Mouse (Mus musculus): Measurements from ENCODE around the gene Ube2c.

The Ube2c gene

DNA sequence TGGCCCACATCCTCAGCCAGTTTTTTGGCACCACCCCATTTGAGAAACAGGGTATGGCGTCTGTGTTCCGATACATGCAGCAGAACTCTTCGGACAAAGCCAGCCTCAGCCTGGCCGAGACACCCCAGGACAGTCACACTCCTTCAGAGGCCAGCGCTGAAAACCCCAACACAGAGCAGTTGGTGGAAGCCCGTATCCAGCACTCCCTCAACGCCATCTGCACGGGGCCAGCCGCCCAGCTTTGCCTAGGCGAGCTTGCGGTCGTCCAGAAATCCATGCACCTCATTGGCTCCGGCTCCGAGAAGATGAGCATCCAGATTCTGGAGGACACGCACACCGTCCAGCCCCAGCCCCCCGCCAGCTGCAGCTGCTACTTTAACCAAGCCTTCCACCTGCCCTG, 55.8 kb downstream of the Ube2c start:
- no peak for DNase-seq

DNA sequence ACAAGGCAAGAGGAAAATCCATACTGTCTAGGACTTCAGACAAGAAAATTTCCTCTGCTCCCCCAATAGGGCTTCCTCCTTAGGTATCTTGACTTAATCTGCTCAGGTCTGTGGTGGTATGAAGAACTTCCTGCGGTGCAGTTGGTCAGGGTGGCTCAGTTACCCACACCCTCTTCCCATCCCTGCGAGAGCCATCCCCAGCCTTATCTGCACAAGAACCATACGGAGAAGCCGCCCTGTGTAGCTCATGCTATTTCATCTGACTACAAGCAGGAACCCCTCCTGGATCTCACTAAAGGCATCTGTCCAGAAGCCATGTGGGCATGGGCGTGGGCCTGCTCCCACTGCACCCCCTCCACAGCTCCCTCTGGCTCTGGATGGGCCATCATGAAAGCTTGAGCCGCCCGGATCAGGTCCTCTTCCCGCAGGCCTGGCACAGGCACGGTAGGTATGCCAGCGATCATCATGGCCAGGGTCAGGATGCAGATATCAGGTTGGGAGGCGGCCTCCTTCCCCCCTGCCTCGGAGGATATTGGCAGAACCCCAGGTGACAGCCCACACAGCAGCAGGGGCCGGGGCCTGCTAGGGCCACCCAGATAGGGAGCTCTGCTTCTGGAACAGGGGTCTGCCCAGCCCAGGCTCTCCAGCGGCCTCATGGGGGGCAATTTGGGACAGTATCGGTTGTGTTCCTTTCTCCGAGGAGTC, 57.6 kb downstream of the Ube2c start:
- DNase-seq = no peak

Measured in thymus, postnatal 4 days (tissue).